Mouse (Mus musculus) embryonic facial prominence, embryonic 10.5 days (tissue): ENCODE data around the gene Slc24a3. TPM values are rescaled to one million over a fixed set of nuclear protein-coding genes. Genes with fewer than 3 reads are reported as not detected.
A peak's percentile ranks its signal among the peaks of the same experiment; 100 is the strongest.

ENCODE experiments used
- DNase-seq: peaks from one replicate; pipeline ENCODE4 v3.0.0-alpha.2; 2017; ENCODE audit warnings: low spot score
- H3K27ac ChIP-seq: fragments of 300-500 bp; sonication (generic); replicated peaks from 2 replicates; pipeline ENCODE4 v1.5.1; 2016; ENCODE audit warnings: mild to moderate bottlenecking
- H3K27me3 ChIP-seq: fragments of 300-500 bp; sonication (generic); replicated peaks from 2 replicates; pipeline ENCODE4 v1.6.1; 2016; ENCODE audit warnings: low read depth, mild to moderate bottlenecking; ENCODE audit not compliant: poor library complexity, severe bottlenecking
- H3K36me3 ChIP-seq: fragments of 300-500 bp; sonication (generic); replicated peaks from 2 replicates; pipeline ENCODE4 v1.6.1; 2016; ENCODE audit warnings: mild to moderate bottlenecking, moderate library complexity
- H3K4me1 ChIP-seq: fragments of 300-500 bp; sonication (generic); 2 replicates; pipeline ENCODE4 v1.6.1; 2016
- H3K4me3 ChIP-seq: fragments of 300-500 bp; sonication (generic); 2 replicates; pipeline ENCODE4 v1.5.1; 2016; ENCODE audit warnings: mild to moderate bottlenecking, moderate library complexity
- H3K9me3 ChIP-seq: fragments of 300-500 bp; sonication (generic); 2 replicates; pipeline ENCODE4 v1.6.1; 2016; ENCODE audit warnings: mild to moderate bottlenecking
- WGBS: fragments of 180-500 bp; shearing (Covaris S2); methylation state at CpG from one replicate; pipeline ENCODE4 v1.1.7; 2016; 5-methylcytosine and 5-hydroxymethylcytosine counted together
- polyA plus RNA-seq: library from polyadenylated mRNA; unstranded; fragments of >200 nt; fragmentation: Nextera tagmentation; extraction: Ambion mirVana; gene quantifications from 2 replicates; pipeline ENCODE4 v1.2.1, GENCODE M21; 2016

Slc24a3 gene
- polyA plus RNA-seq, 1 experiment from 2014 or later = 0.67 TPM

GRCm38 (mm10) chr2:145439755-145440154 is 272.2 kb downstream of the Slc24a3 start:
- Histone ChIP-seq H3K27ac (no peak overlapping the region), H3K4me1 (no peaks in the 10 kb centered on the region; the same call in 1 of the 2 replicates), H3K27me3 (no peaks in the 10 kb centered on the region), H3K9me3 (no peaks in the 10 kb centered on the region), H3K4me3 (no peak overlapping the region), H3K36me3 (no peaks in the 10 kb centered on the region)
- 94% methylated on average over 1 of the region's 1 CpGs for WGBS
- DNase-seq = no peak

- no peaks in the 10 kb centered on the region for H3K36me3 ChIP-seq
- peaks cover 4% of the 10 kb centered on the region for H3K4me1 ChIP-seq
- peak; percentile 14 for DNase-seq
- no peak overlapping the region for H3K27ac ChIP-seq
- H3K9me3 ChIP-seq = no peaks in the 10 kb centered on the region
- H3K4me3 ChIP-seq = no peak overlapping the region
- H3K27me3 ChIP-seq = no peaks in the 10 kb centered on the region
- WGBS = 42% methylated on average over 8 of the region's 8 CpGs
Measured at GRCm38 (mm10) chr2:145457106-145457747, 289.7 kb downstream of the Slc24a3 start.

DNA sequence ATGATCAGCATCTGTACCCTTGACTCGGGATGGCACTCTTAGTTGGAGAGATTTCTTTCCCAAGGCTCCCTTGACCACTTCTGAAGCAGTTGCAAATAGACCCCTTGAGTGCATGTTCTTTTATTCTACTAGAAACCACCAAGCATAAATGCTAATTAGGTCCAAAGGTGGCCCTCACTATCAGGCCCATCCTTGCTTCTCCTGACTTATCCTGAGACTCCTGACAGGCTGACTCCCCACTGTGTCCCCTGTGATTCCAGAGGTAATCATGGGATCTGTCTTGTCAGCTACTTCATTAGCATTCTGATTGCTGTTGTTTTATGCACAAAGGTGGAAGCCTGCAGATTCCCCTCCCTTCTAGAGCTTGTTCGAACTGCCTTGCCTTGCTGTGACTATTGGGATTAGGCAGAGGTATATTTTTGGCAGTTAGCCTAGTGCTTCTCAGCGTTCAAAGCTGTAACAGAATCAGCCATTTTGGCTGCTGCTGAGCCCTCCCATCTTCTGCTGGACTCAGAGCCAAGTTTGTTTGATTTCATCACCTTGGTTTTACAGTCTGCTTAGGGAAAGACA is 293.4 kb downstream of the Slc24a3 start:
- Histone ChIP-seq H3K27ac (no peak overlapping the region), H3K36me3 (no peaks in the 10 kb centered on the region), H3K27me3 (no peaks in the 10 kb centered on the region), H3K4me1 (peaks cover 4% of the 10 kb centered on the region), H3K9me3 (no peaks in the 10 kb centered on the region), H3K4me3 (no peak overlapping the region)
- 58% methylated on average over 3 of the region's 3 CpGs for WGBS
- no peak for DNase-seq

DNA sequence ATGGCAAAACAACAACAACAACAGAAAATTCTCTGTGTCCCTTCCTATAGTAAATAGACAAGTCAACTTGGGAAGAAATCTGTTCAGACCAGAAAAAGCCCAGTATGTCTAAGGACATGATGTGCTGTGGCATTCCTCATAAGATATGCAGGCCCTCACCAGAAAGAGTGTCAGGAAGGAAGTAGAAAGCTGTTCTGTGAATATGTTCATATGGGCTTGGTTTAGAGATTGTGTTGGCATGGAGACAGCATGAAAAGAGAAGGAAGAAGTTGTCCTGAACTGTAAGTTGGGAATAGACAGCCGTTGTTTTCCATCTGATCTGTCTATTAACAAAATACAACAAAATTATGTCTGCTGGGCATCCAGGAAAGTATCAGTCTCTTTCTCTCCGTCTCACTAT is 294.7 kb downstream of the Slc24a3 start:
- Histone ChIP-seq H3K9me3 (no peaks in the 10 kb centered on the region), H3K4me3 (no peak overlapping the region), H3K4me1 (no peaks in the 10 kb centered on the region), H3K36me3 (no peaks in the 10 kb centered on the region), H3K27me3 (no peaks in the 10 kb centered on the region), H3K27ac (no peak overlapping the region)
- no peak for DNase-seq
- WGBS = 97% methylated on average over 2 of the region's 2 CpGs

DNA sequence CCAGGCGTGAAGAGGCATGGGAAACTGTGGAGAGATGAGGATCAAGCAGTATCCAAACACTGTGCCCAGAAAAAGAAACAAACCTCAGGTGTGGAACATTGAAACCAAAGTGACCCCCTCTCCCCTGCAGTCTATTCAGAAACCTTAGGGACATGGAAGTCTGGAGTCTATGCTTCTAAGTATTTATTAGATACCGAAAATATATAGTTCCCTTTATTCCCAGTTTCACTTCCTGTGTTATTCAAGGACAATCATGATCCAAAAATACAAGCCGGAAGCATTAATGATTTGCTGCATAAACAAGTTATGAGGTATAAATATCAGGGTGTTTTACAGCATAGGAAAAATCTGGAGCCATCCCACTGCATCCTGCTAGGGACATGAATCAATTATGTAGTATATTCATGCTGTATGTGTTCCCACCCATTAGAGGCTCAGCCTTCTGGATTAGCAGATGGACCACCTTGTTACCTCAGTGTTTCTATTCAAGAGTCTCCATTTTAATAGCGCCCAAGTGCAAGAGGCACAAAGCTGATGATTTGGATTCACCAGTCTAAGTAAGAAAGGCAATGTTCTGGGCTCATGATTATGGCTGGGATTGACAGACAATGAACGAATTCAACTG is 301.3 kb downstream of the Slc24a3 start:
- H3K9me3 ChIP-seq = no peaks in the 10 kb centered on the region
- no peaks in the 10 kb centered on the region for H3K4me1 ChIP-seq
- no peaks in the 10 kb centered on the region for H3K27me3 ChIP-seq
- no peak overlapping the region for H3K27ac ChIP-seq
- H3K4me3 ChIP-seq = no peak overlapping the region
- no peak for DNase-seq
- 88% methylated on average over 5 of the region's 5 CpGs for WGBS
- H3K36me3 ChIP-seq = no peaks in the 10 kb centered on the region

DNA sequence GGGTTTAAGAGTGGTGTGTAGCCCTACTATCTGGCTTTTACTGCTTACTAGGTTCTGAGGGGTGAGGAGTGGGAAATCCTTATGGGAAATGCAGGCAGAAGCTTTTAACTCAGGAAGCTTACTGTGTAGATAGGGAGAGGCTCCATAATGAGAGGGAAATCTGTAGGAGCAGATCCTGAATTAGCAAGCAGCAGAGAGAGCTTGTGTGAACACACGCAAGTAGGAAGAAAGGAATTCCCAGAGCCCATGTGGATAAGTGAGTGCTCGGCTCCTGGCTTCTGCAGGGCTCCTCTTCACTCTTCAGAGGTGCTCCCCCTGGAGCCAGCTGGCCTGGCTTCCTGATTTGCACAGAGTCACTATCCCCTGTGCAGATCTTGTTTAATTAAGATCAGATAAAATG is 309.9 kb downstream of the Slc24a3 start:
- WGBS = 77% methylated on average over 2 of the region's 2 CpGs
- no peak overlapping the region for H3K4me3 ChIP-seq
- H3K9me3 ChIP-seq = no peaks in the 10 kb centered on the region
- no peaks in the 10 kb centered on the region for H3K27me3 ChIP-seq
- no peak for DNase-seq
- no peak overlapping the region for H3K27ac ChIP-seq
- no peaks in the 10 kb centered on the region for H3K36me3 ChIP-seq
- no peaks in the 10 kb centered on the region for H3K4me1 ChIP-seq

GRCm38 (mm10) chr2:145479676-145480075 is 312.1 kb downstream of the Slc24a3 start:
- 85% methylated on average over 2 of the region's 2 CpGs for WGBS
- H3K9me3 ChIP-seq = no peaks in the 10 kb centered on the region
- no peak overlapping the region for H3K4me3 ChIP-seq
- no peak for DNase-seq
- H3K27me3 ChIP-seq = no peaks in the 10 kb centered on the region
- no peaks in the 10 kb centered on the region for H3K36me3 ChIP-seq
- H3K4me1 ChIP-seq = no peaks in the 10 kb centered on the region
- H3K27ac ChIP-seq = no peak overlapping the region

GRCm38 (mm10) chr2:145500231-145500630 is 332.7 kb downstream of the Slc24a3 start:
- no peaks in the 10 kb centered on the region for H3K27me3 ChIP-seq
- no peaks in the 10 kb centered on the region for H3K36me3 ChIP-seq
- DNase-seq = no peak
- no peak overlapping the region for H3K27ac ChIP-seq
- H3K4me1 ChIP-seq = no peaks in the 10 kb centered on the region
- no peak overlapping the region for H3K4me3 ChIP-seq
- H3K9me3 ChIP-seq = no peaks in the 10 kb centered on the region

DNA sequence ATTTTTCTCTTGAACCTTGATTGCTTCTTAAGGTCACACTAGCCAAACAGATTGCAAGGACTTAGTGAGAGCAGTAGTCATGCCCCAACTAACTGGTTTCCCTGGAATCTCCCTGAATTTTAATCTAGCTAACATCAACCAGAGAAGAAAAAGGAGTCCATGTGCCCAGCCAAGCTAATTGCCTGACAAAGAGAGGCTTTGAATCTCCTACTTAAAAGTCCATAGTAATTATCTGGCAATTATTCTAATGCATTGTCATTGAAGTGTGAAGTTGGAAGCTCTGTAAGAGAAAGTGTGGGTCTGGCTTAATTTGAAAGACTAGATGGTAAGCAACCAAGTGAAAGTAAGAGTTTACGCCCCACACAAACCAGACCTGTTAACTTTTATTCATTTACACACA is 333.9 kb downstream of the Slc24a3 start:
- Histone ChIP-seq H3K36me3 (no peaks in the 10 kb centered on the region), H3K9me3 (no peaks in the 10 kb centered on the region), H3K27ac (no peak overlapping the region), H3K4me3 (no peak overlapping the region), H3K27me3 (no peaks in the 10 kb centered on the region), H3K4me1 (no peaks in the 10 kb centered on the region)
- WGBS = 75% methylated on average over 1 of the region's 1 CpGs
- DNase-seq = no peak

DNA sequence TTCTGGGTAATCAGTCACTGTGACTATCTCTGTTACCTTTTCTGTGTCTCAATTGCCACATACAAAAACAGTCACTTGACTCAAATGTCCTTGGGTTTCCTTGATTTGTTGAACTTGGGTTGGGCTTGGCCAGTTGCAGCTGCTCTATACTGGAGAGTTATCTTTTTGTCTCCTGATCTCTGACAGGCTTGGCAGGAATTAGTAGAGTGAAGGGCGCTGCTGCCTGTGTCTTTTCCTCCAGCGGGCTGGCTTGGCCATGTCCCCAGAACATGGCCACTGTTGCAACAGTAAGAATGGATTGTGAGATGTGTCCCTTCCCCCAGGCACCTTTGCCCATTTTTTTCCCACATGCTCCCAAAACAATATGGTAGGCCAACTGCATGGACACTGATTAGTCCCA is 340.1 kb downstream of the Slc24a3 start:
- H3K27ac ChIP-seq = no peak overlapping the region
- H3K27me3 ChIP-seq = no peaks in the 10 kb centered on the region
- H3K4me1 ChIP-seq = no peaks in the 10 kb centered on the region
- H3K4me3 ChIP-seq = no peak overlapping the region
- no peaks in the 10 kb centered on the region for H3K36me3 ChIP-seq
- H3K9me3 ChIP-seq = no peaks in the 10 kb centered on the region
- 83% methylated on average over 2 of the region's 2 CpGs for WGBS
- DNase-seq = no peak

DNA sequence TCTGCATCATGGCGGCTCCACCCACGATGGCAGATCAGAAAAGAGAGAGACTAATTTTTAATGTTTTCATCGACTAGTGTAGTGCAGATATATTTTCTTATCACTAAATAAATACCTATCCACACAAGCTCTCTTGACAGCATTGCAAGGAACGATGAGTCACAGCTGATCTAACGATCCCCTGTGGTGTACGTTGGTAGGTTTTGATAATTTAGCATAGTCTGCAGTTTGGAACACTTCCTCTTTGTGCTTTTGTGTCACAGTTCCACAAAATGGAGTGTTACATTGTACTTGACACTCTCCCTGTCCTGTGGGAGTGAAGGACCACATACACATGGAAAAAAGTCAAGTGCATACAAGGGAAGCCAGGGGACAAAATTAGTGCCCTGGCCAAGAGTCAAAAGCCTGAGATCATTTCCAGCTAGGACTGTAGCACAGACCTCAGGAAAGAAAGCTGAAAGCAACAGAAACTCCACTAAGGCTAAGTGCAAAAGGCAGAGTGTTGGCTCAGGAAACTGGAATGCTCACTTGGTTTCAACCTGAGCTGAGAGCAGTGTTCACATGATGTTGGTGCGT is 343.2 kb downstream of the Slc24a3 start:
- DNase-seq = no peak
- no peak overlapping the region for H3K4me3 ChIP-seq
- H3K36me3 ChIP-seq = no peaks in the 10 kb centered on the region
- no peaks in the 10 kb centered on the region for H3K27me3 ChIP-seq
- H3K27ac ChIP-seq = no peak overlapping the region
- H3K4me1 ChIP-seq = no peaks in the 10 kb centered on the region
- WGBS = 91% methylated on average over 7 of the region's 7 CpGs
- H3K9me3 ChIP-seq = no peaks in the 10 kb centered on the region

DNA sequence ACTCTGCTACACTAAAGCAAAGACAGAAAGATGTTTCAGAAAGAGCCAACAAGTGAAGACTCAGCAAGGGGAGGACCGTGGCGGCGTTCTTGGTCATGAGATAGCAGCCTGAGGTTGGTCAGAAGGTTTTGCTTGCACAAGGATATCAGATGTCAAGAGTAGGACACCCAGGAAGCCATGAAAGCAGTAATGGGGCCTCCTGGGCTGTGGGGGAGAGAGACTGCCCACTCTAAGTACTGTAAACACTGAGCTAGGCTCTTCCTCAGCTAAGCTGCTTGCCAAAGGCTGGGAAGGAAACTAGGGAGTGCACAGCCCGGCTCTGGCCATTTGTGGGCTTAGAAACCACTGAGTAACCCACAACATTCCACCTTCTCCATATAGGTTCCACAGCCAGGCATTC is 348.4 kb downstream of the Slc24a3 start:
- Histone ChIP-seq H3K27ac (no peak overlapping the region), H3K9me3 (no peaks in the 10 kb centered on the region), H3K27me3 (no peaks in the 10 kb centered on the region), H3K4me1 (no peaks in the 10 kb centered on the region), H3K36me3 (no peaks in the 10 kb centered on the region), H3K4me3 (no peak overlapping the region)
- no peak for DNase-seq
- 73% methylated on average over 4 of the region's 4 CpGs for WGBS

- 48% methylated on average over 9 of the region's 9 CpGs for WGBS
- peak; percentile 77 for DNase-seq
Measured at GRCm38 (mm10) chr2:145517346-145517745, 349.8 kb downstream of the Slc24a3 start.

More at GRCm38 (mm10) chr2:145517346-145517745, 349.8 kb downstream of the Slc24a3 start:
- H3K9me3 ChIP-seq = no peaks in the 10 kb centered on the region
- H3K4me3 ChIP-seq = no peak overlapping the region
- H3K27ac ChIP-seq = no peak overlapping the region
- no peaks in the 10 kb centered on the region for H3K27me3 ChIP-seq
- no peaks in the 10 kb centered on the region for H3K4me1 ChIP-seq
- H3K36me3 ChIP-seq = no peaks in the 10 kb centered on the region
